Mouse (Mus musculus) small intestine, adult 2 months (tissue): ENCODE measurements around the gene Ubr2.

Experiments
- CTCF ChIP-seq: fragments of 200-500 bp; IDR thresholded peaks from 2 replicates; pipeline ENCODE4 v1.5.1; 2012; ENCODE audit warnings: low read depth, mild to moderate bottlenecking, control low read depth, inconsistent platforms, low read length, moderate library complexity, mixed read lengths; ENCODE audit not compliant: insufficient replicate concordance, insufficient read length; ENCODE audit errors: extremely low read depth
- POLR2A ChIP-seq: fragments of 200-500 bp; IDR thresholded peaks from 2 replicates; pipeline ENCODE4 v1.6.1; 2012; ENCODE audit warnings: low read depth, mild to moderate bottlenecking, control low read depth, inconsistent platforms, low read length, moderate library complexity

DNA sequence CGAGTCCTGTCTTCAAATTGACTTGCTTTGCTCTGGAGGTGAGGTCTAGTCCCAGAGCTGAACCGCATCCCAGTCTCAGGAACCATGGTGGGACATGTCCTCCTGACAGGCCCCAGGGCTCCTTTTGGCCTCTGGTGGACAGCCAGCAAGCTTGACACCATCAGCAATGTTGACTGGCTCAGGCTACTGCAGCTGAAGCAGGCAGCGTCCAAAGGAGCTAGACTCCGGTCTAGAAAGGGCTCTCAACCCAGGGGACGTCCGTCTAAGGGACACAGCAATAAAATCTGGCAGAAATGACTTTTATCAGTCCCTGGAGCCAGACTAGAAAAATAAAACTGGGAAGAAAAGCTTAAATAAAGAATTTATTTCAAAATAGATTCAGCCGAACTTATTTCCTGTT lies 80.5 kb downstream of the Ubr2 start:
- TF ChIP-seq CTCF (no peak), POLR2A (no peak)
